Mouse (Mus musculus) lung, postnatal 0 days (tissue): Measurements from ENCODE around the gene Ccdc103. TPM values are rescaled to one million over a fixed set of nuclear protein-coding genes. Genes with fewer than 3 reads are reported as not detected.
A peak's percentile ranks its signal among the peaks of the same experiment; 100 is the strongest.

Source experiments
- ATAC-seq: fragments of 200-750 bp; cut with Nextera tagmentation; 2 replicates; pipeline ENCODE4 v1.8.0; 2017; ENCODE audit warnings: moderate library complexity
- DNase-seq: peaks from one replicate; pipeline ENCODE4 v3.0.0-alpha.2; 2016; ENCODE audit warnings: low spot score
- H3K27ac ChIP-seq: fragments of 300-500 bp; sonication (generic); 2 replicates; pipeline ENCODE4 v1.5.1; 2014; ENCODE audit warnings: antibody characterized with exemption, mild to moderate bottlenecking, low read length, mixed read lengths
- H3K27me3 ChIP-seq: fragments of 300-500 bp; sonication (generic); replicated peaks from 2 replicates; pipeline ENCODE4 v1.6.1; 2014; ENCODE audit warnings: low read length, mixed read lengths; ENCODE audit not compliant: insufficient read depth
- H3K36me3 ChIP-seq: fragments of 300-500 bp; sonication (generic); 2 replicates; pipeline ENCODE4 v1.6.1; 2014; ENCODE audit warnings: low read length, mixed read lengths; ENCODE audit not compliant: insufficient read depth
- H3K4me1 ChIP-seq: fragments of 300-500 bp; sonication (generic); 2 replicates; pipeline ENCODE4 v1.6.1; 2014; ENCODE audit warnings: antibody characterized with exemption, low read depth, low read length, mixed read lengths; ENCODE audit not compliant: insufficient read depth
- H3K4me2 ChIP-seq: fragments of 300-500 bp; sonication (generic); replicated peaks from 2 replicates; pipeline ENCODE4 v1.6.1; 2014; ENCODE audit warnings: low read depth, mild to moderate bottlenecking, low read length, moderate library complexity, mixed read lengths
- H3K4me3 ChIP-seq: fragments of 300-500 bp; sonication (generic); 2 replicates; pipeline ENCODE4 v1.5.1; 2014; ENCODE audit warnings: low read depth, low read length
- H3K9ac ChIP-seq: fragments of 300-500 bp; sonication (generic); replicated peaks from 2 replicates; pipeline ENCODE4 v1.6.1; 2014; ENCODE audit warnings: low read depth, mild to moderate bottlenecking
- H3K9me3 ChIP-seq: fragments of 300-500 bp; sonication (generic); 2 replicates; pipeline ENCODE4 v1.6.1; 2016; ENCODE audit warnings: low read length, mixed read lengths
- CTCF ChIP-seq: IDR thresholded peaks from 2 replicates; pipeline ENCODE4 v1.5.1; 2016; ENCODE audit warnings: antibody characterized with exemption, mild to moderate bottlenecking
- EP300 ChIP-seq: IDR thresholded peaks from 2 replicates; pipeline ENCODE4 v1.6.1; 2016; ENCODE audit warnings: antibody characterized with exemption, mild to moderate bottlenecking, control low read depth
- WGBS: fragments of 180-500 bp; shearing (Covaris S2); extraction: QIAGEN DNeasy Blood & Tissue Kit; methylation state at CpG from one replicate; pipeline ENCODE4 v1.1.7; 2014; 5-methylcytosine and 5-hydroxymethylcytosine counted together
- polyA plus RNA-seq: library from polyadenylated mRNA; unstranded; fragments of >200 nt; fragmentation: Nextera tagmentation; extraction: Ambion mirVana; gene quantifications from 2 replicates; pipeline ENCODE4 v1.2.1, GENCODE M21; 2015

Ccdc103 gene
- polyA plus RNA-seq, 1 experiment from 2014 or later, result 3.9 TPM

- Histone ChIP-seq H3K36me3 (peaks cover 12% of the 10 kb centered on the region; the same call in 1 of the 2 replicates), H3K9me3 (no peaks in the 10 kb centered on the region), H3K9ac (no peak overlapping the region), H3K4me2 (peak overlapping the region; percentile 12; the same call in 1 of the 2 replicates), H3K4me1 (no peaks in the 10 kb centered on the region), H3K4me3 (no peak overlapping the region), H3K27me3 (no peaks in the 10 kb centered on the region), H3K27ac (no peak overlapping the region)
- no peak for TF ChIP-seq EP300
- no peak for TF ChIP-seq CTCF
- 83% methylated on average over 2 of the region's 2 CpGs for WGBS
- DNase-seq (peak; percentile 14), ATAC-seq (peak; percentile 45)
These were observed 42.9 kb upstream of the Ccdc103 start for GRCm38 (mm10) chr11:102838126-102838525.

DNA sequence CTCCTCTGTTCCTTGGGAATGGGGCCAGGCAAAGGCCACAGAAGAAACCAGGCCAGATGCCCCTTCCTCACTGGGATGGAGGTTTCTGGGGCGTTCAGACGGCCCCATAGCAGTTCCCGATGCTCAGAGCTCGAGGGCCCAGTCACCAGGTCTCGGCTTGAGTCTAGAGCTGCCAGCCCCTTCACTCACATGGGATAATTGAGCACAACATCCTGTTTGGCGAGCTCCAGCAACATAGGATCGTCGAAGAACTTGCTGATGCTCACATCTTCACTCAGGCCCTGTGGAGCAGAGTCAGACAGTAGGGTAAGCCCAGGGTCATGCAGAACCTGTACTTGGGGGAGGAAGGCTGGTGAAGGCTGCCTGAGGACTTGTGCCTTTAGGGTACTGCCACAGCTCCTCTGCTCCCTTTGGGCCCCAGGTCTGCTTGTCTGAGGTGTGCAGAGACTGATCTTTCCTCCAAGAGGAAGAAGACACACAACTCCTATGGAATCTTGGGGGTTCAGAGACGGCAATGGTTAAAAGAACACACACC is 42.3 kb upstream of the Ccdc103 start:
- ATAC-seq, result no peak
- TF ChIP-seq CTCF (no peak), EP300 (no peak)
- Histone ChIP-seq H3K4me1 (no peaks in the 10 kb centered on the region), H3K36me3 (peaks cover 18% of the 10 kb centered on the region), H3K27ac (no peak overlapping the region), H3K4me3 (no peak overlapping the region), H3K9ac (no peak overlapping the region), H3K4me2 (no peak overlapping the region), H3K9me3 (no peaks in the 10 kb centered on the region), H3K27me3 (no peaks in the 10 kb centered on the region)
- DNase-seq, result no peak
- WGBS, result 67% methylated on average over 9 of the region's 9 CpGs

GRCm38 (mm10) chr11:102845926-102846325 is 35.1 kb upstream of the Ccdc103 start:
- H3K4me1 ChIP-seq, result no peaks in the 10 kb centered on the region
- ATAC-seq (no peak), DNase-seq (no peak)
- TF ChIP-seq CTCF, result no peak
- no peak for TF ChIP-seq EP300
- no peak overlapping the region for H3K9ac ChIP-seq
- 58% methylated on average over 10 of the region's 10 CpGs for WGBS
- peaks cover 33% of the 10 kb centered on the region for H3K36me3 ChIP-seq
- H3K27me3 ChIP-seq, result no peaks in the 10 kb centered on the region
- no peak overlapping the region for H3K4me3 ChIP-seq
- no peaks in the 10 kb centered on the region for H3K9me3 ChIP-seq
- H3K27ac ChIP-seq, result no peak overlapping the region
- no peak overlapping the region for H3K4me2 ChIP-seq

DNA sequence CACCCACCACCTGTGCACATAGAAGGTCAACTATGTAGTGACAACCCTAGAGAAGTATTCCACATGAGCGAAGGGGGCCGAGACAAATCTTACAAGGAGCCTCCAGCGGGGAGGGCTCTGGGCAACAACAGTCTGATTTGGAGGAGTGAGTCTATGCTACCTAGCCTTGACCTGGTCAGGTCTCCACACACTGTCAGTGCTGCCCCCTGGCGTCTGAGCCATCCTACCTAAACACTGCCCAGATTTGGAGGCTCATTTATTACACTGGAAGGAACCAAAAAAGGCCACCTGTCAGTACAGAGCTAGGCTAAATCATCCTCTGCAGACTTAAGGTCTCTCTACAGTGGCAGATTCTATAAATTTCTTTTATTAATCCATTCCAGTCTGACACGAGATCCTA is 29.1 kb upstream of the Ccdc103 start:
- Histone ChIP-seq H3K27ac (no peak overlapping the region), H3K9me3 (no peaks in the 10 kb centered on the region), H3K9ac (no peak overlapping the region), H3K4me1 (no peaks in the 10 kb centered on the region), H3K4me3 (no peak overlapping the region), H3K27me3 (no peaks in the 10 kb centered on the region), H3K36me3 (peaks cover 36% of the 10 kb centered on the region), H3K4me2 (no peak overlapping the region)
- WGBS, result 61% methylated on average over 5 of the region's 5 CpGs
- DNase-seq, result peak; percentile 58
- peak; percentile 68 for ATAC-seq
- peak; percentile 81 for TF ChIP-seq CTCF
- no peak for TF ChIP-seq EP300

- no peak for ATAC-seq
- no peak for DNase-seq
- Histone ChIP-seq H3K4me3 (no peak overlapping the region), H3K4me2 (no peak overlapping the region), H3K9ac (no peak overlapping the region), H3K27me3 (no peaks in the 10 kb centered on the region), H3K27ac (no peak overlapping the region), H3K4me1 (no peaks in the 10 kb centered on the region), H3K9me3 (no peaks in the 10 kb centered on the region), H3K36me3 (peaks cover 26% of the 10 kb centered on the region)
- TF ChIP-seq CTCF, result peak; percentile 48
- TF ChIP-seq EP300, result no peak
These were observed 27.2 kb upstream of the Ccdc103 start for GRCm38 (mm10) chr11:102853760-102854159.

DNA sequence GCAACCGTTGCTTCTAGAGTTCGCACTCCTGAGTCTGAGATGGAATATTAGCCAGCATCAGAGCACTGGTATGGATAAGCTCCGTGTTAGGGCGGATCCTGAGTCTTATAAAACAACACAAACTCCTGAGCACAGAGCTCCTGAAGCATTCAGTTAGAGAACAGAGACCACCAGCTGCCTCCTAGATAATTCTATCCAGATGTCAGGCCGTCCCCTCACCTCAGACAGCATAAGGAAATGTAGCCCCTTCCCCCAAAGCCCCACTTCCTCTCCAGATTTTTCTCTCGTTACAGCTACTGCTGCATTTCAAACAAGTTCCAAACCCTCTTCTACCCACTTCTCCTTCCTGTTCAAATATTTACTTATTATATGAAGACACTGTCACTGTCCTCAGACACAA is 25.1 kb upstream of the Ccdc103 start:
- TF ChIP-seq EP300, result no peak
- TF ChIP-seq CTCF, result no peak
- no peak for DNase-seq
- 75% methylated on average over 6 of the region's 6 CpGs for WGBS
- Histone ChIP-seq H3K4me1 (no peaks in the 10 kb centered on the region), H3K4me3 (no peak overlapping the region), H3K27ac (no peak overlapping the region), H3K36me3 (peaks cover 33% of the 10 kb centered on the region), H3K4me2 (no peak overlapping the region), H3K9me3 (no peaks in the 10 kb centered on the region), H3K9ac (no peak overlapping the region), H3K27me3 (no peaks in the 10 kb centered on the region)
- no peak for ATAC-seq

- Histone ChIP-seq H3K4me2 (no peak overlapping the region), H3K36me3 (peaks cover 45% of the 10 kb centered on the region), H3K4me1 (no peaks in the 10 kb centered on the region), H3K9me3 (no peaks in the 10 kb centered on the region), H3K27ac (no peak overlapping the region), H3K9ac (no peak overlapping the region), H3K4me3 (no peak overlapping the region), H3K27me3 (no peaks in the 10 kb centered on the region)
- DNase-seq (no peak), ATAC-seq (no peak)
- TF ChIP-seq EP300 (no peak), CTCF (no peak)
- 94% methylated on average over 11 of the region's 11 CpGs for WGBS
These were observed 22.1 kb upstream of the Ccdc103 start for GRCm38 (mm10) chr11:102858951-102859350.
